Mouse (Mus musculus): ENCODE data around the gene Pald1. TPM values are rescaled to one million over a fixed set of nuclear protein-coding genes. Genes with fewer than 3 reads are reported as not detected.

The Pald1 gene
- total and polyA plus RNA-seq, 3 experiments = 2.9 to 6.4 TPM; not detected in 1

DNA sequence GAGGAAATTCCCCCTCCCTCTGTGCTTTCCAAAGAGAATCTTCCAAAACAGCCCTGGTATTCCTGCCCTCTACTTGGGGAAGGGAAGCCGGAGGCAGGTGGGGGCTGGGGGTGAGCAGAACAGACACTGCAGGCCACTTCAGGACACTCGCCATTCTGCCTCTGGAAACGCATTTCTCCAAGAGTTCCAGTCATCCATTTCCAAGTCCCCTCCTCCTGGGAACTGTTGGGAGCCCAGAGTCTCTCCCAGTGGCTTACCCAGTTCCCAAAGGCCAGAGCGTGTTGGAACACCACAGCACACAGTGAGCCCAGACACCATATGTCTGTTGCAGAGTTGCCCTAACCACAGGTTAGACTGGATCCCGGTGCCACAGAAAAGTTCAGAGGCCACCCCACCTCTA, 4.6 kb downstream of the Pald1 start:
- H3K4me3 ChIP-seq (ENCODE audit: control insufficient read depth in 1 of 2, insufficient read depth in 1 of 2, low read depth in 2 of 2, low read length in 2 of 2) = no peak overlapping the region
- H3K36me3 ChIP-seq (ENCODE audit: control insufficient read depth in 1 of 2, insufficient read depth in 2 of 2, low read length in 2 of 2) = peaks cover 0 to 3% of the 10 kb centered on the region in 2 experiments; a peak in 1 of 4 replicates
- H3K27ac ChIP-seq (ENCODE audit: control insufficient read depth, low read depth, low read length) = no peak overlapping the region
- H3K4me1 ChIP-seq (ENCODE audit: control insufficient read depth in 1 of 2, insufficient read depth in 2 of 2, low read length in 2 of 2) = peaks cover 0 to 7% of the 10 kb centered on the region in 2 experiments; a peak in 3 of 4 replicates
- no peaks in the 10 kb centered on the region for H3K27me3 ChIP-seq (ENCODE audit: control insufficient read depth in 1 of 2, insufficient read depth in 2 of 2, low read length in 2 of 2)
- H3K9me3 ChIP-seq (replicated peaks; ENCODE audit: insufficient read depth, low read length) = no peaks in the 10 kb centered on the region
- H3K9ac ChIP-seq (ENCODE audit: control insufficient read depth, low read depth, low read length, poor library complexity, severe bottlenecking) = no peak overlapping the region
- no peak for DNase-seq (ENCODE audit: low read depth, low spot score)
- TF ChIP-seq JUND (IDR thresholded peaks at IDR 0.05; ENCODE audit: low read depth, low read length) = no peak
- no peak for TF ChIP-seq CTCF (IDR thresholded peaks at IDR 0.05 in 2 of 3, conservative IDR thresholded peaks at IDR 0.05 in 1 of 3; ENCODE audit: control insufficient read depth in 1 of 3, insufficient read depth in 1 of 3, low read depth in 2 of 3, low read length in 3 of 3, poor library complexity in 1 of 3, severe bottlenecking in 1 of 3)
- TF ChIP-seq POLR2AphosphoS2 (IDR thresholded peaks at IDR 0.05; ENCODE audit: low read length) = no peak
- no peak for TF ChIP-seq NRF1 (IDR thresholded peaks at IDR 0.05; ENCODE audit: insufficient read depth, low read depth, low read length, poor library complexity, severe bottlenecking)
- no peak for TF ChIP-seq ZKSCAN1 (IDR thresholded peaks at IDR 0.05; ENCODE audit: low read depth, low read length)
- TF ChIP-seq E2F4 (IDR thresholded peaks at IDR 0.05; ENCODE audit: borderline replicate concordance, low read depth, low read length) = no peak
- TF ChIP-seq MXI1 (IDR thresholded peaks at IDR 0.05; ENCODE audit: low read depth, low read length) = no peak
- no peak for TF ChIP-seq MAZ (IDR thresholded peaks at IDR 0.05; ENCODE audit: low read depth, low read length)
- no peak for TF ChIP-seq EP300 (IDR thresholded peaks at IDR 0.05; ENCODE audit: low read depth in 1 of 2, low read length in 2 of 2)
- no peak for TF ChIP-seq USF1 (IDR thresholded peaks at IDR 0.05; ENCODE audit: low read depth, low read length)
- no peak for TF ChIP-seq GABPA (IDR thresholded peaks at IDR 0.05; ENCODE audit: low read depth, low read length)
- H3K79me2 ChIP-seq (ENCODE audit: control insufficient read depth, insufficient read depth, low read length, poor library complexity) = no peaks in the 10 kb centered on the region

DNA sequence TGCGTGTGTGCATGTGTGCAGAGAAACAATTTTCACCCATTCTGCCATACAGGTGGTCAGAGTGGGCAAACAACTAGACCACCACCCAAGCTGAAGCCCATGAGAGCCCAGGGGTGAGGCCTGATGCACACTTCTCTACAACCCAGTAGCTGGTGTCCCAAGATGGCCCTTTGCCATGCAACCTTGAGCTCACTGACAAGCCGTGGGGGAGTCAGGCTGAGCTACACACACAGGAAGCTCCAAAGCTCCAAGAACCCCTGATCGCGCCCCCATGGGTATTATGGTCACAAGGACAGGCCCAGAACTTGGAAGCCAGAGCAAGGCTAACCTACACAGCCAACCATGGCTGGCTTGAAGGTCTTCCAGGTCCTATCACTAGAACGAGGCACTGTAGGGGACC, 5.3 kb downstream of the Pald1 start:
- Histone ChIP-seq H3K36me3 (ENCODE audit: control insufficient read depth in 1 of 2, insufficient read depth in 2 of 2, low read length in 2 of 2) (peaks cover 0 to 3% of the 10 kb centered on the region in 2 experiments; a peak in 1 of 4 replicates), H3K79me2 (ENCODE audit: control insufficient read depth, insufficient read depth, low read length, poor library complexity) (no peaks in the 10 kb centered on the region), H3K4me1 (ENCODE audit: control insufficient read depth in 1 of 2, insufficient read depth in 2 of 2, low read length in 2 of 2) (peaks cover 0 to 7% of the 10 kb centered on the region in 2 experiments; a peak in 3 of 4 replicates), H3K27ac (ENCODE audit: control insufficient read depth, low read depth, low read length) (no peak overlapping the region), H3K9me3 (replicated peaks; ENCODE audit: insufficient read depth, low read length) (no peaks in the 10 kb centered on the region), H3K9ac (ENCODE audit: control insufficient read depth, low read depth, low read length, poor library complexity, severe bottlenecking) (no peak overlapping the region), H3K4me3 (ENCODE audit: control insufficient read depth in 1 of 2, insufficient read depth in 1 of 2, low read depth in 2 of 2, low read length in 2 of 2) (no peak overlapping the region), H3K27me3 (ENCODE audit: control insufficient read depth in 1 of 2, insufficient read depth in 2 of 2, low read length in 2 of 2) (no peaks in the 10 kb centered on the region)
- no peak for DNase-seq (ENCODE audit: low read depth, low spot score)
- TF ChIP-seq HCFC1 (IDR thresholded peaks at IDR 0.05; ENCODE audit: low read depth, low read length) (no peak), ELF1 (IDR thresholded peaks at IDR 0.05; ENCODE audit: low read depth, low read length) (no peak), MAFK (IDR thresholded peaks at IDR 0.05; ENCODE audit: borderline replicate concordance, low read depth, low read length) (no peak), ZC3H11A (IDR thresholded peaks at IDR 0.05; ENCODE audit: low read depth, low read length) (no peak), KAT2A (conservative IDR thresholded peaks at IDR 0.05; ENCODE audit: low read depth, low read length) (no peak), ETS1 (IDR thresholded peaks at IDR 0.05; ENCODE audit: low read depth, low read length) (no peak), GABPA (IDR thresholded peaks at IDR 0.05; ENCODE audit: low read depth, low read length) (no peak), SMC3 (IDR thresholded peaks at IDR 0.05; ENCODE audit: low read depth, low read length) (no peak), MAZ (IDR thresholded peaks at IDR 0.05; ENCODE audit: low read depth, low read length) (no peak), UBTF (IDR thresholded peaks at IDR 0.05; ENCODE audit: borderline replicate concordance, insufficient read depth, low read depth, low read length) (no peak), TAL1 (IDR thresholded peaks at IDR 0.05; ENCODE audit: low read length) (no peak), USF2 (IDR thresholded peaks at IDR 0.05; ENCODE audit: borderline replicate concordance in 1 of 2, insufficient read depth in 1 of 2, low read depth in 1 of 2, low read length in 2 of 2) (no peak), ZNF384 (IDR thresholded peaks at IDR 0.05; ENCODE audit: low read depth, low read length) (no peak), MXI1 (IDR thresholded peaks at IDR 0.05; ENCODE audit: low read depth, low read length) (no peak), MYC (IDR thresholded peaks at IDR 0.05; ENCODE audit: low read depth, low read length) (no peak), NRF1 (IDR thresholded peaks at IDR 0.05; ENCODE audit: insufficient read depth, low read depth, low read length, poor library complexity, severe bottlenecking) (no peak), MAX (IDR thresholded peaks at IDR 0.05; ENCODE audit: low read length) (no peak), POLR2AphosphoS2 (IDR thresholded peaks at IDR 0.05; ENCODE audit: low read length) (no peak), SIN3A (IDR thresholded peaks at IDR 0.05; ENCODE audit: low read length) (no peak)

Data from MEL (cell line).